Mouse (Mus musculus): Measurements from ENCODE around the gene Mroh2a.

DNA sequence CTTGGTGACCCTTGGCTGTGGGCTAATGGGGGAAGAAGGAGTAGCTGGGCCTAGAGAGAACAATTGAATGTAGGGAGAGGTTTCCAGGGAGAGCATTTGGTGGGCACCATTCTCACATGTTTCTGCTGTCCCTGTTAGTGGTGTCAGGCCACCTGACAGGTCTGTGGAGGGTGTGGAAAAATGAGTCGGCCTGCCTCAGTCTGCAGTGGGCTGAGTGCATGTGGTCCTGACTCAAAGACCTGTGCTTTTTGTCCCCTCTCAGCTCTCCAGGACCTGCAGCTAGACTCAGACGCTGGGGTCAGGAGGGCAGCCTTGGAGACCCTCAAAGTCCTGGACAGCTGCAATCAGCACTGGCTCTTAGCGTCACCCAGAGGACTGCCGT is 32.8 kb downstream of the Mroh2a start:
- TF ChIP-seq CTCF (IDR thresholded peaks at IDR 0.05; ENCODE audit: extremely low read depth, insufficient read depth, low read length) = no peak
- TF ChIP-seq POLR2A (IDR thresholded peaks at IDR 0.05; ENCODE audit: extremely low read depth, insufficient read depth, low read length) = no peak

Data from cortical plate, adult 2 months (tissue).